Mouse (Mus musculus) stomach, postnatal 0 days (tissue): ENCODE data around the gene Fgf4.

ENCODE experiments used
- CTCF ChIP-seq: IDR thresholded peaks from 2 replicates; pipeline ENCODE4 v1.5.1; 2016; ENCODE audit warnings: antibody characterized with exemption, low read depth, mild to moderate bottlenecking, moderate library complexity
- EP300 ChIP-seq: optimal IDR thresholded peaks from 2 replicates; pipeline ENCODE3; 2016; ENCODE audit warnings: antibody characterized with exemption

DNA sequence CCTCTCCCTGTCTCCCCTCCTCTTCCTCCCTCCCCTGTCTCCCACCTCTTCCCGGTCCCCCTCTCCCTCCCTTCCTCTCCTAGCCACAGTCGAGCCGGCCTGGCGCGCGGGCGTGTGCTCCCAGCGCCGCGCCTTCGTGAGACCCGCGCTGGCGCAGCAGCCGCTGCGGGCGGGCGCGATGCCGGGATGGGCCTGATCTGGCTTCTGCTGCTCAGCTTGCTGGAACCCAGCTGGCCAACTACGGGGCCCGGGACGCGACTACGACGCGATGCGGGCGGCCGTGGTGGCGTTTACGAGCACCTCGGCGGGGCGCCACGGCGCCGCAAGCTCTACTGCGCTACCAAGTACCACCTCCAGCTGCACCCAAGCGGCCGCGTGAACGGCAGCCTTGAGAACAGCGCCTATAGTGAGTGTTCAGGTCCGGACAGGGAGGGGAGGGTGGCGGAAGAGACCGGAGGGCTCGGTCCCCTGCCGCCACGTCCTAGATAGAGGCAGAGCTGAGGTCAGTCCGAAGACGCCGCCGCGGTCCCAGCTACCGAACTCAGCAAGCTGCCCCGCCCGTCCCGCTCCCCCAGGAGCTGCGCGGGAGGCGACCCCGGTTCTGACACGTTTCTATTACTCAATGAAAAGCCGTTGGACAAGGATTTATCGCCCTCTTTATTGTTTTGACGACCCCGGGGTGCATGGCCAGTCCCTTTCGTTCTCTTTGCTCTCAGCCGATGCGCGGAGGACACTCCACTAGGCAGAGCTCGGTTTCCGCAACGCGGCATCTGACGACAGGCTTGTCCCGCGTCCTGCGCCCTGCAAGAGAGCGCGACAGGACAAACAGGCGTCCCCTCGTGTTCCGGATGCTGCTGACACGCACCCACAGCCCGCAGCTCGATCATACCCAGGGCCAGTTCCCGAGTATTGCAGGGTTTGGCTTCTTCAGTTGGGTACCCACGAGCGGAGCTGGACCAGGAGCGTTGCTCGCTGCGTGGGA, 8.4 kb upstream of the Fgf4 start:
- TF ChIP-seq CTCF = no peak
- TF ChIP-seq EP300 = no peak
